Mouse (Mus musculus) layer of hippocampus, adult 9-10 months (tissue): ENCODE data around the gene Wdfy2.

ENCODE experiments used
- DNase-seq: peaks from one replicate; pipeline ENCODE4 v3.0.0; 2022; ENCODE audit warnings: low spot score

The Wdfy2 gene

GRCm38 (mm10) chr14:62844226-62844625 is 6.7 kb downstream of the Wdfy2 start:
- DNase-seq: no peak

DNA sequence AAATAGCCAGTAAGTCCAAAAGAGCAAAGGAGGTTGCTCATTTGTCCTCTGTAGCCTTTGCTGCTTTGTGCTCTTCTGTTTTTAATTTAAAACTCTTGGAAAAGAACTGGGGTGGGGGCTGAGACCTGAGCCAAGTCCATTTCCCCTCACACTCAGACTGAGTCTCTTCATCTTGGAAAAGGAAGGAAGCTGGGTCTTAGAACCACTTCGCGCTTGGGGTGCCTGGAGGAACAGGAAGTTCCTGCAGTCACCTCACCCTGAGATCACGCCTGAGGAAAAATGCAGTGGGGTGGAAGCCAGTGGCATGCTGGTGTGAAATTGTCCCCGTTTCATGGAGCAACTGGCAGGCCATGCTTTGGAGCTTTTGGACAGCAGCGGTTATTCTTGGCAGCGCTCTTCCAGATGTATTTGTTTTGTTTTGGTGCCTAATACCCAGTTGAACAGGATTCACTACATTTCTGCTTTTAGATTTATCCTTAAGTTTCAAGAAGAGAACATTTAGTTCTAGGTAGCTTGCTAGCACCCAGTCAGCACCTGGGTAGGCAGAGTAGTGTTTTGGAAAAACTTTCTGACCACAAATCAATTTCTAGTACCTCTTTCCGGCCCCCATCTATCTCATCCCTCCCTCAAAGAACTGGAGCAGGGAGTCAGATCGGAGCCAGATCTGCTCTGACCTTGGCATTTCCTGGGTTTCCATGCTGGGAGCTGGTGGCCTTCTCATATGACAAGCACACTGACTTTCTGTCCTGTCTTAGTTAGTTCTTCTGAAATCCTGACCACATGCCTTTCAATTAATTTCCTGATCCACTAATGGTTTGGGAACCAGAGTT is 7.7 kb downstream of the Wdfy2 start:
- no peak for DNase-seq

GRCm38 (mm10) chr14:62850980-62851379 is 13.5 kb downstream of the Wdfy2 start:
- no peak for DNase-seq

GRCm38 (mm10) chr14:62852840-62853239 is 15.4 kb downstream of the Wdfy2 start:
- DNase-seq: no peak

DNA sequence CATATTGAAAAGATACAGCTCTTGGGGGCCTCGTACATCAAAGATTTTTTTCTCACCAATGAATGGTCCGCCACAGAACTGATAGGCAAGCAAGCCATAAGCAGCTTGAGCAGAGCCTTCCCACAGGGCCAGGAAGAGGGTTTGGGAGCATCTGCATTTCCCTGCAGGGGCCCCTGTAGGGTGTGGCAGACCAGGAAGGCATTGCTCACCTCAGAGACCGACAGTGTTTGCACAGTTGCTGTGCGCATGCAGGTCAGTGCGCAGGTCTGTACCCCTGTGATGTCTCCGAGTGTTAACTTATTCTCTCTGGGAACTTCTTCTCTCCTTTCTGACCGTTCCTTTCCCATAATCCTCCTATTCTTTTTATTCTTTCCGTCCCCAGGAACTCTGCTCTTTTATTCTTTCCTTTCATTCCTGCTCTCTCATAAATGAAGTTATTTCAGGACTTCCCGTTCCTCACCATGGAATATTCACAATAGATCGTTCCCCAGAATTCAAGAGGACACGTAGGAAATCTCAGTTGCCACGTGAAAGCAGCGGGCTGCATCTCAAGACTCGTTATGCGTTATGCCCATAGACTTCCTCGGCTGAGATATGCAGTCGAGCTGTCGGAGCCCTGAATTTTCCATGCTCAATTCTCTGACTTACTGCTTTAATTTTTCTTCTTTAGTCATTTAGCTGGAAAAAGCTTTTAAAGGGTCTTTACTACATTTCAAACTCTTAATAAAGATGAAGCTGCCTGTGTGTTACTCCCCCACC is 17.8 kb downstream of the Wdfy2 start:
- DNase-seq: no peak

DNA sequence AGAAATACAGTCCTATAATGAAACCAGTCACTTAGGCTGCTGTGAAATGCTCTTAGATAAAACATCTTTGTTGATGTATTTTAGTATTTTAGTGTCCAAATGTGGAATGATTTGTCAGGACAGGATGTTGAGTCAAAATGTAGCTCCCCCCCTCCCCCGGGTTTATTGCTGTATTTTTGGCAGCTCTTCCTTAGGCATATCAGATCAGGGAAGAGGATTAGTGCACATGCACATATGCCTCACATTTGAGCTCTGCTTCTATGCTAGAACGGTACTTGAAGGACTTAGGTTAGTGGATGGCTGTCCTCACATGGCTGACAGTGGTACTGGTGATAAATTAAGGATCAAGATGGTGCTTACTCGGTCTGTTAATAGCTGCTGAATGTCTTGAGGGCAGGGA is 18.4 kb downstream of the Wdfy2 start:
- DNase-seq: no peak

GRCm38 (mm10) chr14:62856490-62856889 is 19.0 kb downstream of the Wdfy2 start:
- DNase-seq: no peak

DNA sequence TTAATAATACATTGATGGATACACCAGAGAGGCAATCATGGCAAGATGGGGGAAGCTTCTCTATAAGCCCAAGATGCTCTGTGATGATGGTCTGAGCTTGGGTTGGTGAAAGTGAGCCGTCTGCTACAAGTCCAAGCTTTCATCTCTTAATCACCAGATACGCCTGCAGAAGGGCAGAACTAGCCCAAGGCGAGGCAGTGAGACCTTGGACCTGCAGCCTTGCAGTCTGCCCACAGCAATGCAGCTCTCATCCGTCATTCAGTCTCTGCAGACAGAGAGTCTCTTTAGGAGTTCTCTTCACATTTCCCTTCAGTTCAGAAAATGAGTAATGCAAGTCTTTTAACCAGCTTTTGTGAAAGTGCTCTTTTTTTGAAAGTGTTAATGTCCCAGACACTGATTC is 20.4 kb downstream of the Wdfy2 start:
- DNase-seq: no peak

DNA sequence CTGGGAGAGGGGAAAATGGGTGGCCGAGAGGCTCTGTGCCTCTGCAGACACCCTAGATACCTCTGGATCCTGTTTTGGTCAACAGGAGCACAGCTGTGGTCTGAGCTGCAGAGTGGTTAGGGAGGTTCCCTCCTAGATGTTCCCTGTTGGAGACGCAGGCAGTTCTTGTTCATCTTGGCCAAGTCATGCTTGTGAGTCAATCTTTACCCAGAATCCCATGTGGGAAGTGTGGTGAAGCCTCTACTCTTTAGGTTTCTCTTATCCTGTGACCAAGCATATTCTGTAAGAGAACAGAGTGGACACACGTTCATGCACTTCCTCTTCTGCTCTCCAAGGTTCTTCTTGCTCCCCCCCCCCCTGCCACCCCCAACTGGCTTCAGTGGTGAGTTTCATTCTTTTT is 20.8 kb downstream of the Wdfy2 start:
- no peak for DNase-seq

DNA sequence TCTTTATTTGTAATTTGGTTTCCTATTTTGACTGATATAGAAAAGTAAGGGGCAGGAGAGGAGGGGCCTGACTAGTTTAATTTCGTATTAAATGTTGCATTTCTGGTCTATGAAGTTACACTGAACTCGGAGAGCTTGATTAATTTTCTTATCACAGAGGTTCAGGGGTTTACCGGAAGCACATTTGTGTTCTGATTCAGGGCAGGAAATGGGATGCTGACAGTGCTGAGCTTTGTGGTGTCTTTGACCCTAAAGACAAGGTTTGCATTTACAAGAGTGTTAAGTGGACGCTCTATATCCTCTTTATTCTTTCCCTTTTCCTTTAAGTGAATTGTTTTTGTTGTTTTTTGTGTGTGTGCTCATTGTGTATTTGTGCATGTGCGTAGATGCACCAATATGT is 25.1 kb downstream of the Wdfy2 start:
- DNase-seq: no peak

GRCm38 (mm10) chr14:62864254-62864653 is 26.8 kb downstream of the Wdfy2 start:
- no peak for DNase-seq

DNA sequence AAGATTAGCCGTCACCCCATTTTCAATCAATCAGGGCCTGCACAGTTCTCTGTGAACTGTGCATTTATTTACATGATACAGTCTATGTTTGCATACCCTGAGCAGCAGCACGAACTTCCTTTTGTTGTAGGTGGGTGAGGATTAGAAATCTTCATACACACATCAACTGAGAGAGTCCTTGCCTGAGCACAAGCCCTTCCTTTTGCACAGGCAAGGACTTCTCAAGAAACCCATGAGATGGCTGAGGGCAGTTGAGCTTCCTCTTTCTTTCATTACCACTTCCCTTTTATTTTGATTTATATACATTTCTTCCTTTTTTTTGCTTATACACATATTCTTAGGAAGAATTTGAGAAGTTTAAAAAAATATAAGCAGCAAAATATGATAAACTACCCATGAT is 27.9 kb downstream of the Wdfy2 start:
- no peak for DNase-seq

DNA sequence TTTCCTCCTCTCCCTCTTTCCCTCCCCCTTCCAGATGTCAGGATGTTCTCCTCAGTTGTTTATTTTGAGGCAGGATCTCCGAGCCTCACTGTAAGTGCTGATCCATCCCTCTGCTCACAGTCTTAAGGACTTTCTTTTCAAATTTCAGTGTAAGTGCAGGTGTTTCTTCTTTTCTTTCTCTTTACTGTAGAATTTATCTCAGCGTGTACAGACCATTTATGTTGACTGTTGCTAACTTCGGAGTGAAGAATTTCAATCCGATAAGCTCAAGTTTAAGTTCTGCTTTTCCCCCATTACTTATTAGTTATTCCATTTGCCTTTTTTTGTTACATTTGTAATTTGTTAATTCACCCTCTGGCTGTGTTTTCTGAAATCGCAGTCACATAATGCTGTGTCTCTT is 29.6 kb downstream of the Wdfy2 start:
- DNase-seq: no peak

DNA sequence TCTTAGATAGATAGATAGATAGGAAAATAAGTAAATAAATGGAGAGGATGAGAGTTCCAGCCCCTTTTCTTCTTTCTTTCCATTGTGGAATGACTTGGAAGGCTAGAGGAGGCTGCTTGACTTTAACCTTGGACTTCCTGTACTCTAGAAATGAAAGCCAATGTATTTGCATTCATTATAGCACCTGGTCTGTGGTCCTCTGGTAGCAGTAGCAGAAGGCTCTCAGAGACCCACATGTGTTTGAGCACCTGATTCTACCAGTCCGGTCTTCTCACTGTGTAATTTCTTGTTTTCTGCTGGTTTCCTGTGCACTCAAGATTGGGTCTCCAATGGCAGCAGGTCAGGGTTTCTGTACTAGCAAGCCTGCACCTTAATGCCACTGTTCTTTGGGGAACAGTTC is 30.1 kb downstream of the Wdfy2 start:
- no peak for DNase-seq

GRCm38 (mm10) chr14:62868254-62868653 is 30.8 kb downstream of the Wdfy2 start:
- DNase-seq: no peak

- no peak for DNase-seq
Observed at GRCm38 (mm10) chr14:62870238-62870638, 32.8 kb downstream of the Wdfy2 start.

DNA sequence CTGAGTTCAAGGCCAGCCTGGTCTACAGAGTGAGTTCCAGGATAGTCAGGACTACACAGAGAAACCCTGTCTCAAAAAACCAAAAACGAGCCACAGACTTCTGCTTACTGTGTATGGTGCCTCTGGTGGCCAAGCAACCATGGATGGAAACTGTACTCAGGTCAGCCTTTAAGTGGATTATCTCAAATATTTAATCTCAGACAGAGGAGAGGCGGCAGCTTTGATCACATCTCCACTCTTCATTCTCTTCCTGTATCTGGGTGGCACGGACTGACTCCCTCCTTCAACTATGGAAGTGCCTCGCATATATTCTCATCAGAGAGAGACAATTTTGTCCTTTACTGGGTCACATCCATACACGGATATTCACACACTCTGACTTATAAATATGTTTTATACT is 34.0 kb downstream of the Wdfy2 start:
- no peak for DNase-seq

DNA sequence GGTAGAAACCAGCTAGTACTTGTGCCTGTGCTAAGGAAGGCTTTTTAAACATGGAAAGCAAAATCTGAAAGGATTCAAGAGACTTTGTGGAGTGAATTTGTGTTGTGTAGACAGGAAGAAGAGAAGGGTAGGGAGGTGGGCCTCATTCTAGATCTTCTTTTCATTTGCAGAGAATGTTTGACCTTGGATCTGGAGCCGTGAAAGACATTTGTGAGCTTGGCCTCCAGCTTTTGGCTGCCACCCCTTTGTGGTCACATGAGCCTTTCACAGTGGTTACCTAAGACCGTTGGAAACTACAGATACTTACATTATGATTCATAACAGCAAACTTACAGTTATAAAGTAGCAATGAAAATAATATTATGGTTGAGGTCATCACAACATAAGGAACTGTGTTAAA is 34.5 kb downstream of the Wdfy2 start:
- DNase-seq: no peak

DNA sequence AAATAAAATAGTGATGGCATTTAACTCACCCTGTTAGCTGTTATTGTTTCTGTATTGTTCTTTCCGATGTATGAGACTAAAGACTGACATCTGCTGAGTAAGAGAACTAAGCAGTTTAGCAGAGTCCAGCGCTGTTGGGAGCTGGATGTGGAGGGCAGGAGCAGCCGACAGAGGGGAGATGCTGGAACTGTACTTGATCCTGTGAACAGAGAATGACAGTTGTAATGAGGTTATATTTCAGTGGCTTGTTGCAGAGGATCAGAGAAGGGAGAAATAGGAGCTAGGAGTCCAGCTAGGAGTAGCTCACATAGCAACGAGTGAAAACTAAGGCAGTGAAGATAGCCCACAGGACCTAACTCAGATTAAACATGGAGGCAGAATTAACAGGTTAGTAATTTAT is 36.3 kb downstream of the Wdfy2 start:
- DNase-seq: no peak

- no peak for DNase-seq
Observed at GRCm38 (mm10) chr14:62874348-62874747, 36.9 kb downstream of the Wdfy2 start.

DNA sequence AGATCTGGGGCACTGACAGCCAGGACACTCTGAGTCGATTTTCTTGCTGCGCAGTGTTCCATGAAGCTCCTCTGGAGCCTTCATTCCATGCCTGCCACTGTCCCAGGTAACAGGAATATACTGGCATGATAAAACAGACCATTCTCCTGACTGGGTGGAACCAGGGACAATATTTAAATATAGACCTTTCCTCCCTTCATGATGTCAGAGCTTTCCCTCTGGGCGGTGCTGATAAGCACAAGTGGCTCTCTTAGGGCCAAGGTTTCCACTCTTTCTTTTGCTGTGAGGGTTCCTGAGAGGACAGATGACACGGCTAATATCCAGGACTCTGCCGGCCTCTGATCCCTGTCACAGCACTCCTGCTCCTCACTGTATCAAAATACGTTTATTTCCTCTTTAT is 40.6 kb downstream of the Wdfy2 start:
- DNase-seq: no peak

DNA sequence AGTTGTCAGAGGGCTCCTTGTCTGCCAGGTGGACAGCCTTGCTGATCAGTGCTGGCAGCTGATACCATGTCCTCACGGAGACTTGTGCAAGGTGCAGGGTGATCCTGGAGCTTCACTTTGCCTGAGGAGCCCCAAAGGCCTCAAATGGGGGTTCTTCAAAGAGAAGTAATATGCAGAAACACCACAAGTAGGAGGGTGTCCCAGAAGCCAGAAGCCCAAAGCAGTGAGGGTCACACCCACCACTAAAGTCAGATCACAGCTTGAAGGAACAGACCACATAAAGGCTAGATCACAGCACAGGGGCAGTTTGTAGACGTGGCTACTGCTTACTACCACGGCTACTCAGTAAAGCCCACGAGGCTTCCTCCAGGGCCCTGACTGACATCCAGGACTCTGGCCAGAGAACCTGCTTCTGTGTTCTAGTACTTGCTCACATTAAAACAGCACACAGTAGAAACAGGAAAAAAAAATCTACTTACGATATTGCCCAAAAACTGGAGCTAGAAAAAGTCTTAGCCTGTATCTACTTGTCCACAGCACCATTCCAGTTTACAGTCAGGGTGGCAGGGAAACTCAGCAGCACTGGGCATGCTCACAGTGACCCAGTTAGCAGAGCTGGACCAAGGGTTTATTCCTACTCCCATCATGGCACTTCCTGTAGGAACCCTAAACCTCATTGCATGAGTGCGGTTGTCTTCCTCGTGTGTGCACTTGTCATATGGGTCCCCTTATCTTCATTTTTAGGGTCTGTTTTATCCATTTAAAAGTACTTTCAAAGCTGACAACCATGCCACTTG is 41.4 kb downstream of the Wdfy2 start:
- no peak for DNase-seq

DNA sequence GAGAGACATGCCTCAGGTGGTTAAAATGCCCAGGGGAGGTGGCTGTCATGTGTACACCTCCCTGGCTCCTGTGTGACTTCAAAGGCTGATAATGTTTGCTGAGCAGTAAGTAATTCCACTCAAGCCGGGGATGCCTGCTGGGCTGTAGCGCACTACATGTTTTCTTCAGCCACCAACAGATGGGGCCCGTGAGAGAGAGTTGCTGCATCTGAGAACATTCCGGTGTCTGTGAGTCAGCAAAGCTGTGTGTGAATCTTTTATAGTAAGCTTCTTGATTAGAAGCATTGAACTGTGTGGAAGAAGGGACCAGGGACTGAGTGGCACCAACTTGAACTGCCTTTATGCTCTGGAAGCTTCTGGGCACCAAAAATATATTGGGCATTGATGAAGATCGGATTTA is 42.0 kb downstream of the Wdfy2 start:
- DNase-seq: peak; percentile 79
